In genomic region chr15:93422537-93422936, GRCm38 (mm10) we compare ENCODE assay signal across 18 mouse cellular contexts. TPM values are rescaled to one million over a fixed set of nuclear protein-coding genes. Genes with fewer than 3 reads are reported as not detected.
DNase-seq lines count a peak whose midpoint lies in the region; ATAC-seq and TF ChIP-seq lines count a peak whose summit lies in the region.
"Had no signal": no experiment of that assay in that cellular context is flagged by ENCODE, and none has a peak within 500 bp of the region (broad histone marks: within the 10 kb centered on the region; RNA-seq: fewer than 3 reads in every experiment).

No protein-coding gene starts in this region.

- TF ChIP-seq CTCF in MEL (IDR thresholded peaks at IDR 0.05 in 2 of 3, conservative IDR thresholded peaks at IDR 0.05 in 1 of 3; ENCODE audit: control insufficient read depth in 1 of 3, insufficient read depth in 1 of 3, low read depth in 2 of 3, low read length in 3 of 3, poor library complexity in 1 of 3, severe bottlenecking in 1 of 3) = peak; percentile 54 to 61 (median 60)
- 0 out of 2 replicates have a peak, but pooled peaks have one; percentile 3 for TF ChIP-seq CTCF in liver, postnatal 0 days (IDR thresholded peaks at IDR 0.05; ENCODE audit: low read depth)

- no peak overlapping the region for H3K4me3 ChIP-seq in liver, embryonic 11.5 days (ENCODE audit: low read depth, low read length)
- no peak overlapping the region for H3K4me3 ChIP-seq in MEL (ENCODE audit: control insufficient read depth in 1 of 2, insufficient read depth in 1 of 2, low read depth in 2 of 2, low read length in 2 of 2)
- no peak overlapping the region for H3K4me3 ChIP-seq in liver, postnatal 0 days (ENCODE audit: low read depth, low read length)
- H3K4me3 ChIP-seq: forebrain, embryonic 10.5 days; heart, embryonic 12.5 days had no signal

- peaks cover 2% of the 10 kb centered on the region; the same call in 1 of the 2 replicates for H3K79me2 ChIP-seq in MEL (ENCODE audit: control insufficient read depth, insufficient read depth, low read length, poor library complexity)

- H3K4me2 ChIP-seq in liver, embryonic 11.5 days = no peak overlapping the region
- H3K4me2 ChIP-seq in liver, postnatal 0 days (ENCODE audit: low read depth, low read length) = no peak overlapping the region
- H3K4me2 ChIP-seq: heart, embryonic 12.5 days had no signal

- H3K36me3 ChIP-seq in liver, embryonic 11.5 days (ENCODE audit: control insufficient read depth, insufficient read depth, low read length) = 0 out of 2 replicates have a peak, but pooled peaks cover 2% of the 10 kb centered on the region
- peaks cover 0 to 26% of the 10 kb centered on the region in 2 experiments; a peak in 2 of 4 replicates for H3K36me3 ChIP-seq in MEL (ENCODE audit: control insufficient read depth in 1 of 2, insufficient read depth in 2 of 2, low read length in 2 of 2)
- H3K36me3 ChIP-seq in liver, postnatal 0 days (replicated peaks; ENCODE audit: insufficient read depth, low read length) = peaks cover 19% of the 10 kb centered on the region; the same call in 1 of the 2 replicates

- H3K27me3 ChIP-seq in liver, embryonic 11.5 days (replicated peaks; ENCODE audit: control insufficient read depth, insufficient read depth, low read length) = no peaks in the 10 kb centered on the region
- no peaks in the 10 kb centered on the region for H3K27me3 ChIP-seq in MEL (ENCODE audit: control insufficient read depth in 1 of 2, insufficient read depth in 2 of 2, low read length in 2 of 2)
- no peaks in the 10 kb centered on the region for H3K27me3 ChIP-seq in liver, postnatal 0 days (ENCODE audit: insufficient read depth, low read length)
- H3K27me3 ChIP-seq: heart, embryonic 12.5 days had no signal

- no peak for DNase-seq in liver, embryonic 11.5 days (ENCODE audit: low spot score)
- DNase-seq in liver (no peak), A20 (ENCODE audit: low read depth, low spot score) (peak; percentile 36), MEL (ENCODE audit: low read depth, low spot score) (peak; percentile 72)
- no peak for DNase-seq in liver, postnatal 0 days
- DNase-seq in cerebellum, adult 18-20 months = no peak
- DNase-seq in ovary, postnatal 14 days (ENCODE audit: low spot score) = no peak
- no peak for DNase-seq in ovary, postnatal 36 days (ENCODE audit: low spot score)
- DNase-seq: adrenal gland, postnatal 14 days; cerebellum, adult 9-11 months; gastrocnemius, postnatal 14 days; heart, postnatal 36 days; lung, postnatal 14 days; spleen, adult 18-20 months had no signal

- 90% methylated on average over 1 of the region's 1 CpGs for WGBS in liver, embryonic 11.5 days
- 78% methylated on average over 1 of the region's 1 CpGs for WGBS in liver, postnatal 0 days (ENCODE audit: insufficient replicate concordance)

- TF ChIP-seq POLR2A in MEL (IDR thresholded peaks at IDR 0.05; ENCODE audit: control insufficient read depth in 1 of 2, insufficient read depth in 1 of 2, low read depth in 1 of 2, low read length in 2 of 2, poor library complexity in 1 of 2) = no peak

- H3K9me3 ChIP-seq in liver, embryonic 11.5 days (ENCODE audit: control insufficient read depth, low read length) = no peaks in the 10 kb centered on the region
- H3K9me3 ChIP-seq in MEL (replicated peaks; ENCODE audit: insufficient read depth, low read length) = no peaks in the 10 kb centered on the region
- no peaks in the 10 kb centered on the region for H3K9me3 ChIP-seq in liver, postnatal 0 days (ENCODE audit: low read length)
- H3K9me3 ChIP-seq: forebrain, embryonic 10.5 days; heart, embryonic 12.5 days had no signal

- H3K4me1 ChIP-seq in liver, embryonic 11.5 days (replicated peaks; ENCODE audit: control insufficient read depth, insufficient read depth, low read length) = no peaks in the 10 kb centered on the region
- H3K4me1 ChIP-seq in MEL (ENCODE audit: control insufficient read depth in 1 of 2, insufficient read depth in 2 of 2, low read length in 2 of 2) = no peaks in the 10 kb centered on the region
- H3K4me1 ChIP-seq in liver, postnatal 0 days (ENCODE audit: insufficient read depth) = no peaks in the 10 kb centered on the region
- H3K4me1 ChIP-seq: forebrain, embryonic 10.5 days; heart, embryonic 12.5 days had no signal

- peak; percentile 54 for ATAC-seq in liver, embryonic 11.5 days (replicated peaks; ENCODE audit: low FRiP score)
- ATAC-seq in liver, postnatal 0 days = no peak
- ATAC-seq: hindbrain, embryonic 16.5 days; intestine, postnatal 0 days had no signal

- TF ChIP-seq EP300 in MEL (IDR thresholded peaks at IDR 0.05; ENCODE audit: low read depth in 1 of 2, low read length in 2 of 2) = no peak
- no peak for TF ChIP-seq EP300 in liver, postnatal 0 days (IDR thresholded peaks at IDR 0.05; ENCODE audit: low read depth)

- H3K27ac ChIP-seq in liver, embryonic 11.5 days (ENCODE audit: low read depth, low read length) = no peak overlapping the region
- no peak overlapping the region for H3K27ac ChIP-seq in MEL (ENCODE audit: control insufficient read depth, low read depth, low read length)
- H3K27ac ChIP-seq in liver, postnatal 0 days (ENCODE audit: low read depth) = no peak overlapping the region
- H3K27ac ChIP-seq: forebrain, embryonic 10.5 days had no signal

- H3K9ac ChIP-seq in liver, embryonic 11.5 days (ENCODE audit: low read depth, low read length) = no peak overlapping the region
- no peak overlapping the region for H3K9ac ChIP-seq in MEL (ENCODE audit: control insufficient read depth, low read depth, low read length, poor library complexity, severe bottlenecking)
- H3K9ac ChIP-seq in liver, postnatal 0 days (replicated peaks) = no peak overlapping the region
- H3K9ac ChIP-seq: heart, embryonic 12.5 days had no signal

- no peak; the same call in none of the 2 replicates for TF ChIP-seq RAD21 in MEL (IDR thresholded peaks at IDR 0.05; ENCODE audit: low read depth, low read length)

TF ChIP-seq in MEL, 35 proteins besides CTCF, POLR2A, EP300 and RAD21:
- TF ChIP-seq MYC (IDR thresholded peaks at IDR 0.05; ENCODE audit: low read depth, low read length) = 0 out of 2 replicates have a peak, but pooled peaks have one; percentile 27
- TF ChIP-seq SMC3 (IDR thresholded peaks at IDR 0.05; ENCODE audit: low read depth, low read length) = peak; percentile 27; the same call in 1 of the 2 replicates
- TF ChIP-seq MEF2A (IDR thresholded peaks at IDR 0.05; ENCODE audit: extremely low read depth, insufficient replicate concordance, low read depth, low read length, poor library complexity, severe bottlenecking) = no peak
- 0 out of 2 replicates have a peak, but pooled peaks have one; percentile 34 for TF ChIP-seq MAX (IDR thresholded peaks at IDR 0.05; ENCODE audit: low read length)

RNA-seq across cellular contexts. Expression of gene Pphln1, which starts 24.4 kb away (rescaled TPM):
- polyA plus RNA-seq in liver, embryonic 11.5 days (2014; fragmentation: Nextera tagmentation; extraction: Ambion mirVana) = 51.3 and 52.7 TPM in 2 replicates
- 44.8 and 50.1 TPM in 2 replicates for total RNA-seq in MEL (2012; rRNA removed)
- polyA plus RNA-seq in MEL (2012; ENCODE audit: insufficient read depth in 1 of 2, insufficient read length in 2 of 2, low read depth in 1 of 2, low replicate concordance in 2 of 2, missing spikeins in 1 of 2) = 10 to 100 TPM; 43.4 to 63.0 TPM
- 8.6 and 11.3 TPM in 2 replicates for polyA plus RNA-seq in liver, postnatal 0 days (2015; fragmentation: Nextera tagmentation; extraction: Ambion mirVana)

RNA-seq across cellular contexts. Expression of gene Zcrb1, which starts 24.4 kb away (rescaled TPM):
- 125 and 137 TPM in 2 replicates for polyA plus RNA-seq in liver, embryonic 11.5 days (2014; fragmentation: Nextera tagmentation; extraction: Ambion mirVana)
- 60.2 and 70.0 TPM in 2 replicates for total RNA-seq in MEL (2012; rRNA removed)
- polyA plus RNA-seq in MEL (2012; ENCODE audit: insufficient read depth in 1 of 2, insufficient read length in 2 of 2, low read depth in 1 of 2, low replicate concordance in 2 of 2, missing spikeins in 1 of 2) = 100 to 1,000 TPM in 1 of 2 experiments, not detected in 1; 149 TPM
- 55.1 and 58.8 TPM in 2 replicates for polyA plus RNA-seq in liver, postnatal 0 days (2015; fragmentation: Nextera tagmentation; extraction: Ambion mirVana)

Comparison
In these comparisons a context has a peak if more than half of its experiments do, and no peak if none do; other contexts are left out.
1. DNase-seq: peak in A20 (single experiment) and MEL (single experiment); none in liver, embryonic 11.5 days (single experiment), liver (single experiment), liver, postnatal 0 days (single experiment), cerebellum, adult 18-20 months (0 of 2), ovary, postnatal 14 days (single experiment) and ovary, postnatal 36 days (single experiment).